Mouse (Mus musculus) limb, embryonic 11.5 days (tissue): ENCODE measurements around the gene Stoml2. TPM values are rescaled to one million over a fixed set of nuclear protein-coding genes. Genes with fewer than 3 reads are reported as not detected.

Experiments used
- ATAC-seq: fragments of 200-750 bp; cut with Nextera tagmentation; 2 replicates; pipeline ENCODE4 v1.8.0; 2017; ENCODE audit warnings: low read depth; ENCODE audit not compliant: insufficient number of reproducible peaks, low FRiP score, low TSS enrichment
- DNase-seq: peaks from one replicate; pipeline ENCODE4 v3.0.0-alpha.2; 2015; ENCODE audit warnings: low spot score
- H3K27ac ChIP-seq: fragments of 300-500 bp; sonication (generic); replicated peaks from 2 replicates; pipeline ENCODE4 v1.5.1; 2014; ENCODE audit warnings: low read depth, mild to moderate bottlenecking, low read length
- H3K27me3 ChIP-seq: fragments of 300-500 bp; sonication (generic); 2 replicates; pipeline ENCODE4 v1.6.1; 2014; ENCODE audit warnings: mild to moderate bottlenecking, low read length, mixed read lengths; ENCODE audit not compliant: control insufficient read depth, insufficient read depth
- H3K36me3 ChIP-seq: fragments of 300-500 bp; sonication (generic); 2 replicates; pipeline ENCODE4 v1.6.1; 2014; ENCODE audit warnings: mild to moderate bottlenecking, low read length, moderate library complexity, mixed read lengths; ENCODE audit not compliant: control insufficient read depth, insufficient read depth
- H3K4me1 ChIP-seq: fragments of 300-500 bp; sonication (generic); 2 replicates; pipeline ENCODE4 v1.6.1; 2014; ENCODE audit warnings: low read length, mixed read lengths; ENCODE audit not compliant: control insufficient read depth, insufficient read depth
- H3K4me2 ChIP-seq: fragments of 300-500 bp; sonication (generic); 2 replicates; pipeline ENCODE4 v1.6.1; 2014; ENCODE audit warnings: low read depth, mild to moderate bottlenecking, moderate library complexity; ENCODE audit not compliant: severe bottlenecking
- H3K4me3 ChIP-seq: fragments of 300-500 bp; sonication (generic); 2 replicates; pipeline ENCODE4 v1.5.1; 2014; ENCODE audit warnings: low read depth, low read length
- H3K9ac ChIP-seq: fragments of 300-500 bp; sonication (generic); 2 replicates; pipeline ENCODE4 v1.6.1; 2014; ENCODE audit warnings: mild to moderate bottlenecking, low read length
- H3K9me3 ChIP-seq: fragments of 300-500 bp; sonication (generic); 2 replicates; pipeline ENCODE4 v1.6.1; 2016; ENCODE audit warnings: low read length; ENCODE audit not compliant: control insufficient read depth
- WGBS: fragments of 180-500 bp; shearing (Covaris S2); extraction: QIAGEN DNeasy Blood & Tissue Kit; methylation state at CpG from one replicate; pipeline ENCODE4 v1.1.7; 2014; 5-methylcytosine and 5-hydroxymethylcytosine counted together
- polyA plus RNA-seq: library from polyadenylated mRNA; unstranded; fragments of >200 nt; fragmentation: Nextera tagmentation; extraction: Ambion mirVana; gene quantifications from 2 replicates; pipeline ENCODE4 v1.2.1, GENCODE M21; 2014

Gene Stoml2
- polyA plus RNA-seq, 1 experiment from 2014 or later = 426 TPM

GRCm38 (mm10) chr4:43032501-43032900, 991 bp upstream of the Stoml2 start:
- Histone ChIP-seq H3K4me3 (no peak overlapping the region), H3K36me3 (peaks cover 6% of the 10 kb centered on the region), H3K27me3 (no peaks in the 10 kb centered on the region), H3K9ac (no peak overlapping the region), H3K4me2 (no peak overlapping the region), H3K27ac (no peak overlapping the region), H3K9me3 (no peaks in the 10 kb centered on the region), H3K4me1 (peaks cover 6% of the 10 kb centered on the region; the same call in 1 of the 2 replicates)
- no peak for DNase-seq
- no peak for ATAC-seq
- 93% methylated on average over 1 of the region's 1 CpGs for WGBS

DNA sequence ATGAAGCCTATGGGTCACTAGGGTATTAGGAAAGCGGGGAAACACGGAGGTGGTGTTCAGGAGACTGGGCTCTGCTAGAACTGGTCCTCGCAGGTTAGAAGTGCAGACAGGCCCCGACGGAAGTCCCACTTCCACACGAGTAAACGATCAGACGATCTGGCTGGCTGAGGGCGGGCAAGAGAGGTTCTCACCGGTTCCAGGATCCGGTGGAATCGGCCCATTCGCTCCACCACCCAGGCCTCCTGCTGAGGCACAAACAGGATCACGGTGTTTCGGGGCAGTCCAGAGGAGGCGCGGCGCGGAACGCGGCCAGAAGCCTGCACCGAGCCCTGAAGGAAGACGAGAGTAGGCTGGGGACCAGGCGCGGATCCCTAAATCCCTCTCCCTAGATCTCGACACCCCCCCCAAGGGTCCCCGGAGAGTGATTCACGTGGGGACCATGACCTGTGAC, 705 bp downstream of the Stoml2 start:
- peak overlapping the region; percentile 92 for H3K9ac ChIP-seq
- H3K4me1 ChIP-seq = peaks cover 6% of the 10 kb centered on the region; the same call in 1 of the 2 replicates
- ATAC-seq (peak; percentile 49), DNase-seq (peak; percentile 54)
- no peaks in the 10 kb centered on the region for H3K27me3 ChIP-seq
- under 1% methylated on average over 28 of the region's 28 CpGs for WGBS
- peak overlapping the region; percentile 76 for H3K4me2 ChIP-seq
- H3K4me3 ChIP-seq = peak overlapping the region; percentile 81
- H3K36me3 ChIP-seq = peaks cover 10% of the 10 kb centered on the region
- H3K9me3 ChIP-seq = no peaks in the 10 kb centered on the region
- peak overlapping the region; percentile 56; the same call in 1 of the 2 replicates for H3K27ac ChIP-seq

- H3K36me3 ChIP-seq = peaks cover 10% of the 10 kb centered on the region
- no peak for ATAC-seq
- peaks cover 6% of the 10 kb centered on the region; the same call in 1 of the 2 replicates for H3K4me1 ChIP-seq
- H3K4me3 ChIP-seq = peak overlapping the region; percentile 81
- DNase-seq = no peak
- H3K27me3 ChIP-seq = no peaks in the 10 kb centered on the region
- peak overlapping the region; percentile 76 for H3K4me2 ChIP-seq
- 85% methylated on average over 9 of the region's 9 CpGs for WGBS
- H3K9ac ChIP-seq = peak overlapping the region; percentile 92
- H3K9me3 ChIP-seq = no peaks in the 10 kb centered on the region
- no peak overlapping the region for H3K27ac ChIP-seq
Measured at GRCm38 (mm10) chr4:43030352-43030751, 1.2 kb downstream of the Stoml2 start.

DNA sequence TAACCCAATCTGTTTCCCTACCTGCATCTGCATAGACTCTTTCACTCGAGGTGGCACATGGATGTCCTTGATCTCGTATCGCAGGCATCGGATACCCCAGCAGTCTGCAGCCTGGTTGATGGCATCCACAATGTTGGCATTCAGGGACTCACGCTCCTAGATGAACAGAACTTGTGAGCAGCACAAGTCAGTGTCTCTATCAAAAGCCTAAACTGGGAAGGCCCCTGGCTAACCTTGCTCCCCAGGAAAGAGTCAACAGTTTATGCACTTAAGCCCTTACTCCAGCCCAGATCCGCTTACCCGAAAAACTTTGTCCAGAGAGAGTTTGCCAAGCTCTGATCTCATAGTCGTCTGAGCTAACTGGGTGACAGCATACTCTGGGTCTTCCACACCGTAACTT, 1.8 kb downstream of the Stoml2 start:
- Histone ChIP-seq H3K9me3 (no peaks in the 10 kb centered on the region), H3K27ac (no peak overlapping the region), H3K36me3 (peaks cover 10% of the 10 kb centered on the region), H3K4me1 (peaks cover 9% of the 10 kb centered on the region; the same call in 1 of the 2 replicates), H3K4me2 (no peak overlapping the region), H3K9ac (no peak overlapping the region), H3K4me3 (no peak overlapping the region), H3K27me3 (no peaks in the 10 kb centered on the region)
- 95% methylated on average over 9 of the region's 9 CpGs for WGBS
- DNase-seq (no peak), ATAC-seq (no peak)

DNA sequence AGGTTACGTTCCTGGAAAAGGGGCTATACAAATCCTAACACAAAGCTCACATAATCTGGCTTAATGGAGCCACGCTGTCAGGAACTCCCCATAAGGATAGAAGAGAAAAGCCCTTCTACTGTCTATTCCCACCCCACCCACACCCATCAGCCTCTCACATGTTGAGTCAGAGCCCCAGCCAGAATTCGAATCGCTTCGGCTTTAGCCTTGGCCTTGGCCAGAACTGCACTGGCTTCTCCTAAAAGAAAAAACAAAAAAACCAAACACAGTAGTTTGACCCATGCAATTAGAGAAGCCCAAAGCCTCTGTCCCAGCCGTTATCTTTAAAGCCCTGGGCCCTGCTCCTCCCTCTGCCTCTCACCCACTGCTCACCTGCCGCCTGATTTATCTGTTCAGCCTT, 2.4 kb downstream of the Stoml2 start:
- DNase-seq (no peak), ATAC-seq (no peak)
- Histone ChIP-seq H3K27ac (no peak overlapping the region), H3K4me1 (peaks cover 11% of the 10 kb centered on the region; the same call in 1 of the 2 replicates), H3K9ac (no peak overlapping the region), H3K27me3 (no peaks in the 10 kb centered on the region), H3K36me3 (peaks cover 10% of the 10 kb centered on the region), H3K9me3 (no peaks in the 10 kb centered on the region), H3K4me2 (no peak overlapping the region), H3K4me3 (no peak overlapping the region)
- 96% methylated on average over 7 of the region's 7 CpGs for WGBS

- 0 out of 2 replicates have a peak within 1 kb of the TSS, but pooled peaks have one; percentile 42 for H3K27ac ChIP-seq
- peak within 1 kb of the TSS; percentile 75 for H3K4me2 ChIP-seq
- 7% methylated on average over 42 of the region's 42 CpGs for WGBS
- peak; percentile 95 for DNase-seq
- H3K4me3 ChIP-seq = peak within 1 kb of the TSS; percentile 62
- peaks cover 19% of the 10 kb centered on the region for H3K36me3 ChIP-seq
- H3K9ac ChIP-seq = peak within 1 kb of the TSS; percentile 69
- peak; percentile 87 for ATAC-seq
- no peaks in the 10 kb centered on the region for H3K9me3 ChIP-seq
- H3K4me1 ChIP-seq = peaks cover 7% of the 10 kb centered on the region; the same call in 1 of the 2 replicates
- no peaks in the 10 kb centered on the region for H3K27me3 ChIP-seq
Measured at GRCm38 (mm10) chr4:43025084-43025960, 6.2 kb downstream of the Stoml2 start, which contains the start of gene Pigo. Gene Pigo, minus strand, starts transcription at chr4:43025819.

- WGBS = 81% methylated on average over 14 of the region's 14 CpGs
- ATAC-seq (no peak), DNase-seq (no peak)
- Histone ChIP-seq H3K4me3 (peak overlapping the region; percentile 62), H3K36me3 (peaks cover 18% of the 10 kb centered on the region), H3K27ac (no peak overlapping the region), H3K27me3 (no peaks in the 10 kb centered on the region), H3K9me3 (no peaks in the 10 kb centered on the region), H3K4me2 (peak overlapping the region; percentile 75), H3K4me1 (peaks cover 5% of the 10 kb centered on the region; the same call in 1 of the 2 replicates), H3K9ac (peak overlapping the region; percentile 69; the same call in 1 of the 2 replicates)
Measured at GRCm38 (mm10) chr4:43024673-43025072, 6.8 kb downstream of the Stoml2 start.

- Histone ChIP-seq H3K36me3 (peaks cover 19% of the 10 kb centered on the region), H3K9me3 (no peaks in the 10 kb centered on the region), H3K4me3 (no peak overlapping the region), H3K27me3 (no peaks in the 10 kb centered on the region), H3K27ac (no peak overlapping the region), H3K9ac (no peak overlapping the region), H3K4me2 (no peak overlapping the region), H3K4me1 (peaks cover 5% of the 10 kb centered on the region; the same call in 1 of the 2 replicates)
- ATAC-seq (no peak), DNase-seq (no peak)
- 77% methylated on average over 17 of the region's 17 CpGs for WGBS
Measured at GRCm38 (mm10) chr4:43021341-43021740, 10.2 kb downstream of the Stoml2 start.
